Mouse (Mus musculus) liver (tissue): ENCODE measurements at regions not wholly inside any gene's neighbourhood (a gene's known extent, or its start where the extent isn't known, plus 50 kb on each side); places are given as distances from the start of the nearest gene placed in this dataset.

Experiments used
- DNase-seq: peaks from one replicate; pipeline ENCODE4 v3.0.0-alpha.2; 2020; ENCODE audit warnings: mixed read lengths

DNA sequence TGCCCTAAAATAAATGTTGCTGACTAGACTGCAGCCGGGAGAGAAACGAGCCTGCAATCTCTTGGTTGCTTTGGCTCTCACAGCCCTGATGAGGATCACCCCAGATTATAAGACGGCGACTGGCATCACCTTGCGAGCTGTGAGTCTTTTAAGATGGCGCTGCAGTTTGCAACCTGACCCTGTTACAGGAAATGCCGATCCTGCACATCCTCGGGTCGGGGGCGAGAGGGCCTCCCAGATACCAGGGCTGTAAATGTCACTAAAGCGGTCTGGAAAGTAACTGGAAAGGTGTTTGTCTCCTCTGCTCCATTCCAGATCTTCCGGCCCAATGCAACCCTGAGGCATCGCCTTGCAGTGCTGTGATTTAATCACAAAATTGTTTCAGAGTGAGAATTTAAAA, 53.4 kb downstream of the Cartpt start:
- DNase-seq = no peak

DNA sequence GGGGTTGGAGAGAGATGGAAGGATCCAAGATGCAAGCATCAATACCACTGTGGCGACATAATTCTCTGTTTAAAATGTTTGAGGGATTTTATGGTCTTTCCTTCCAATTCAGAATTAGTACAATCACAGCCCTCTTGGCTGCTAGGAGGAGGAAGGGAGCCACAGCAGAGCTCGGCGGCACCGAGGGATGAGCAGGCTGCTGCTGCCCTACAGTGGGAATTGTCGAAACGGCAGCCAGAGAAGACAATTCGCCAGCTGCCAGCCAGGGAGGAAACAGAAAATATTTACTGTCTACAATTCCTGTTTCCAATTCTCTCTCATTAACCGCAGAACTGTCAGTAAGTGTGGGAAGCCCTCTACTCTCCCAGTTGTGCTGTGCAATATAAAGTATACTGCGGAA, 58.3 kb downstream of the Cartpt start:
- peak; percentile 31 for DNase-seq

DNA sequence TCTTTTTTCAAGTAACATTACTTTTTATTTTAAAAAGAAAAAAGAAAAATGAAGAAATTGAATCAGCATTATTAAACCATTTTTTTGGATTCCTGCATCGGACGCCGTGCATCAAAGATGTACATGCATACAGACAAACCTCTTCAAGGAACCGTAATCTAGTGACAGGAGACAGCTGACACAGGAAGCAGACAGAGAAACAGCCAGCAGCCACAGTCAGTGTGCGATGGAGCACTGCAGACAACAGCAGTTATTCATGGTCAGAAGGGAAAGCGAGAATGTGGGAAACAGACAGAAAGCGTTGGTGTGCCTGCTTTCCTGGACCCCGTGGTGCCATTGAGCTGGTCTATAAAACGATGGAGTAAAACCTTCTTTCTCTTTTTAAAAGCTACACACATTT, 61.4 kb downstream of the Cartpt start:
- no peak for DNase-seq

DNA sequence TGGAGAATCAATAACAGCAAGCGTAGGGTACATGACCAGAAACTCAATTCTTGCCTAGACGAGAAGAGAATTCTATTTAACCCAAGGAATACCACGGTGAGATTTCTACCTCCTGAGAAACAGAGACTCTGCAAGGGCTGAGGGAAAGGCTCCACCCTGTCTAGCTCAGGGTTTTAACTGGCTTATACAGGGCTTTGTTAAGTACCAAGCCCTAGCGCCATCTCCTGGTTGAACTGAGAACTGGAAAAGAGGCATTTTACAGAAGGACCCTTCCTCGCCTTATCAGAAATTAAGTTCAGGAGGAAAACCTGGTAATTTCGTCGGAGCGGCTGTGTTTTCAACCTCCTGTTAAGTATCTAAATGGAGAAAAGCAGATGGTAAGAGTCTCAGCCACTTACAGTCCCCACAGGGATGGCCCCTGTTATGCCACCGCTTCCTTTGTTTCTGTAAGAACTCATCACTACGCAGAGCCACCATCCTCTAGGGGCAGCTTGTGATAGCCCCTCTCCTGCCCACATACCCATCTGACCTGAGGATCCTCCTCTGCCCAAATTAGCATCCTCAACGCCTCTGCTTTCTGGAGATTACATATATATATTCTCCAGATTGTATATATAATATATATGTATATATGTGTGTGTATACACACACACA, 63.0 kb downstream of the Cartpt start:
- peak; percentile 53 for DNase-seq

DNA sequence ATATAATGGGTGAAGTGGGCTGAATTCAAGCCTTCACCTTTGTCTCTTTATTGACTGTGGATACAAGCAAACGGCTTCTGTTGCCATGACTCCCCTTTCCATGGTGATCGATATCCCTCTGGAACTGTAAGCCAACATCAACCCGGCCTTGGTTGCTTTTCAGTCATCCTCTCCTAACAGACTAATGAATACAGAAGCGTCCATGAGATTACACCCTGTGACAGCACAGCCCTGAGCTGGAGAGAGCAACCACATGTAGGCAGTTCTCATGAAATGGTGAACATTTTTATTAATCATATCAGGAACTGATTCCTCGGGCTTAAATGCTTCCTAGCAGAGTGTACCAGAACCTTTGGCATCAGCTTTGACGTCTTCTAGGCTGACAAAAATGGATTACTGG, 63.7 kb downstream of the Cartpt start:
- DNase-seq = no peak

DNA sequence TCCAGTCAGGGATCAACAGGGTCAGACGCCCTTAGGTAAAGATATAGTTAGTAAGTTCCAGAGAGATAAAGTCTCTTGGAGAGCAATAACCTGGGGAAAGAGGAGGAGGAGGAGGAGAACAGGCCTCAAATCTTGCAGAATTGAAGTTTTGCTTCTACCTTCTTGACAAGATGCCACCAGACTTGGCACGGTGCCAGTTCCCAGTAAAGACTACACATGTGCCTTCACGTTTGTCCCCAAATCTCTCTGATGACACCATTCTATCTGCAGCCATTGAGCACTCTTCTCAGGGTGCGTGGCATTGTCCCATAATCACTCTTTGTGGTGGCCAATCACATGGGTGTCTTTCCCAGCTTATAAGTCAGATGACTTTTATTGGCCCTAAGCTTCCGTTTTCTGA, 64.3 kb downstream of the Cartpt start:
- no peak for DNase-seq

DNA sequence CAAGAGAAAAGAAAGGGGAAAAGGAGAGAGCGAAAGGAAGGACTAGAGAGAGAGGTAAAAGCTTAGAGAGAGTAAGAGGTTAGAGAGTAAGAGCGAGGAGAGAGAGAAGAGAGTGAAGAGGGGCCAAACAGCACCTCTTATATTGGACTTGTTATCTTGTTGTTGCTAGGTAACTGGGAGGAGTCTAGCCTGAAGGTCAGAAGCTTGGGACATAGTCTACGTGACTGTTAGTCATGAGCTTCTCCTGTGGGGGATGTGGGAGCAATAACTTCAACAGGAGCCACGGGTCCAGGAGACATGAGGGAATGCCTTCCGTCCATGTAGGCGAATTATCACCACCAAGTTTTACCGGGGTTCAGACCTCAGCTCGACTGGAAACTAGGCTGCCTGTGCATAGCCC, 65.4 kb downstream of the Cartpt start:
- DNase-seq = no peak

DNA sequence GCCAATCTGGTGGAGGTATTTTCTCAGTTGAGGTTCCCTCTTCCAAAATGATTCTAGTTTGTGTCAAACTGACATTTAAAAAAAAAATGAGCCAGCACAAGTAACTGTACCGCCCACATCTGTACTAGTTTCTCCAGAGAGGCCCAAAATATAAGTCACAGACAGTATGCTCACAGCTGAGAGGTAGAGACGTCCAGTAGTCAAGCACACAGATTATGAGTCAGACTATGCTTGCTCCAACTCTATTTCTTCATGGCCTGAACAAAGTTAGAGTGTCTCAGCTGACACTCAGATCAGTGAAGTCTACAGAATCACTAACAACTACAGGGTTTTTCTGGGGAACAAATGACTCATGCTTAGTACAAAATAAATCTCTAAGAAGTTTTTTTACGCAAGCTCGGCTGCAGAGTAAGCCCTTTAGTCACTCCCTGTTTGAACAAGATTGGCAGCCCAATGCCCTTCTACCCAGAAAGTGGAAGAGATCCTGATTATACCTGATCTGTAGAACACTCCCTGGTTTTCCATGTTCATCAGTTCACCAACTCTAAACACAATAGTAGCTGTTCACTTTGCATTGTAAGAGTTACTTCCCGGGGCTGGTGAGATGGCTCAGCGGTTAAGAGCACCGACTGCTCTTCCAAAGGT, 70.7 kb downstream of the Cartpt start:
- DNase-seq = no peak

DNA sequence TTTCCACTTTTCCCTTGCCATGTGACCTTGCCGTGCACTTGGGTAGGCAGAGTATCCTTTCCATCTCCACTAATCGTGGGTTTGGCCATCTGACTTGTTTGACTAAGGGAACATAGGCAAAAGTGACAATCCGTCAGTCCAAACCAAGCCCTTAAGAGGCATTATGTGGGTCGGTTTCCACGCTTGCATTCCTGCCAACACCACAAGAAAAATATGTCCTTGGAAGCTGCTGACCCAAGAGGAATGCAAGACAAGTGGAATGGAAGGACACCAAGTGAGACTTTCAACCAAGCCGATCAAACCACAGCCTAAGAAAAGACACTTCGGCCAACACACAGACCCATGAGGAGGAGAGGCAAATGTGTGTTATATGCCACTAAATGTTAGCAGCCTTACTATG, 73.3 kb downstream of the Cartpt start:
- no peak for DNase-seq

DNA sequence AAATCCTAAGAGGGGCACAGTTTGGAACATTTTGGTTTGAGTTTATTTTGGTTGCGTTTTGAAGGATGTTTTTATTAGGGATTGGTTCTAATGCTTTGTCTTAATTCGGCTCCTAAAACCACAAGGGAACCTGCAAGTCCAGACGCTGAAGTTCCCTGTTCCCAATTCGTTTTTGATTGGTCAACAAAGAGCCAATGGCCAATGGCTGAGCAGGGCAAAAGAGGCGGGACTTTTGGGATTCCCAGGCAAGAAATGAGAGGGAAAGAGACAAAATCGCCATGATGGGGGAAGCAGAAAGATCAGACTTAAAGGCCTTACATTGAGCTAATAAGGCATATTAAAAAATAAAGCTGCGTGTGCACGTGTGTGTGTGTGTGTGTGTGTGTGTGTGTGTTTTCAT, 76.3 kb downstream of the Cartpt start:
- DNase-seq = no peak

DNA sequence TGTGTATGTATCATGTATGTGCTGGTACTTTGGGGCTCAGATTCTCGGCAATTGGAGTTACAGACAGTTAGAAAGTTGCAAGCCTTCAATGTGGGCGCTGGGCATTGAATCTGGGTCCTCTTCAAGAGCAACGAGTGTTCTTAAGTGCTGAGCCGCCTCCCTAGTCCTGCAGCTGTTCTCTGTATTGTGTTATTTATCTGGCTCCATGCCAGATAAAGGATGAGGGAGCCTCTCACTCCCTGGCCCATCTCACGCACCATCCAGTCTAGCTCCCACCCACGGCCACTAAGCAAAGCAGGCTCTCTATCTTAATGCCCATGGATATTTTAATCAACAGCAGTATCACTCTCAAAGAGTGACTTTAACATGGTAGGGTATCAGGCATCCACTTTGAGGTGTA, 84.2 kb downstream of the Cartpt start:
- DNase-seq = no peak

DNA sequence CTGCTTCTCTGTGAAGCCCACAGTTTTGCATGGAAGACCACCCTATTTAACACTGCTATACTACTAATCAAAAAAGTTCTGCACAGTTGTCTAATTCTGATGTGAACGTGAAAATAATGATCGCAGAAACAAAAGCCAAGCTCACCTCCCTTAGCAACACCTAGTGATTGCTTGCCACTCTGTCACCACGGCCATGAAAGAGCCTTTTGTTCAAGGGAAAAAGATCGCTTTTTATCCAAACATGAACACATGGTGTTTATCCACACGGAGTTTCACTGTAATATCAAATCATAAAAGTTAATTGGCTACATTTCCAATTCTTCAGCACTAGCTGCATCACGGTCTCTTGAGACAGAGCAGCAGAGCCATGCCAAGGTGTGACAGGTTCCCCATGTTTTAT, 85.1 kb downstream of the Cartpt start:
- DNase-seq = no peak

DNA sequence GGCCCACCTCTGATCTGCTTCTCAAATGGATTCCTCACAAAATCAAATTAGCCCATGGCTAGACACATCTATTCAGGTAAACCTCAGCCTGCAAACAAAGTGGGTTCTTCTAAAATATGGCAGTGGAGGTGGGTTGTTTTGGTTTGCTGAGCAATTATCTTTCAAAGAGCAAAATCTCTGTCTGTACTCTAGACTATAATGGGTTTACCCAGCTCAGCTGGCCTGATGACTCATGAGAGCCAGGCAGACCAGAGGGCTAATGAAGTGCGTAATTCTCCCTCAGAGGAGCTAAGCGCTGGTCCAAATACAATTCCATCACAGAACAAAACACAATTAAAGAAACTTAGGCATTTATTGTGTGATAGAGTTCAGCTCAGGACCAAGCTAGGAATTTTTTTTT, 86.1 kb downstream of the Cartpt start:
- no peak for DNase-seq

DNA sequence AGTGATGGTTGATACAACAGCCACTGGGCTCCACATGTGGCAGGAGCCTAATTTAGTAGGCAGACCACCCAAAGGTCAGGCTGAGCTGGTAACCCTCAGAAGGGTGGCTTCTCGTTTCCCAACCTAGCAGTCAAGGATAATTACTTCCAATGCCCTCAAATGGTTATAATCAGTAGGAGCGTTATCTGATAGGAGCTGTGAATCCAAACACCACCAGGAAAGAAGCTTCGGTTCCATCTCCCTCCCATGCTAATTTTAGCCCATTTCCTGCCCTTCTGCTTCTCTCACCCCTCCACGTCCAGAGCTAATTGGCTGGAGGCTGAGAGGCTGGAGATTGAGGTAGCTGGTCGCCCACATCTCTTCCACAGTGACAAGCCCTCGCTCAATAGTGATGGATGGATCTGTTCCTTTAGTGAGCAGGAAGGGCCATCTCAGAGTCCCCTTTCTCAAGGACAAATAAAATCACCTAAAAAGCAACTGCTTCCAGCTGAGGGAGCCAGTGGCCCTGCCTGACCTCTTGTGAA, 86.8 kb downstream of the Cartpt start:
- no peak for DNase-seq

DNA sequence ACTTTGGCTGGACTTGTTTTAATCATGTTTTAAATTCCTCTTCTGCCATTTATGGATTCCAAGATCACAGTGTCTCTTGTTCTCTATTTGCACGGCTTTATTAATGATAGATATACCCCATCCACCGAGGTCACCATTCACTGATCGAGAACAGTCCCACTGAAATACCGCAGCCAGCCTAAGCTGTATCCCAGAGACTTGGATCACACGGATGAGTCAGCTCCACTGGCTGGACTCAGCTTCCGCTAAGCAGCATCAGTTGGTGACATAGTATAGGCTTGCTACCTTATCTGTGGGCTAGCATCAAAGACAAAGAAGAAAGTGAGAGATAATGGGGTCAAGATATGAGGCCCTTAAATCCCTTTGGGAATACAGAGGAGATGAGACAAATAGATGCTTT, 106.4 kb downstream of the Cartpt start:
- no peak for DNase-seq

DNA sequence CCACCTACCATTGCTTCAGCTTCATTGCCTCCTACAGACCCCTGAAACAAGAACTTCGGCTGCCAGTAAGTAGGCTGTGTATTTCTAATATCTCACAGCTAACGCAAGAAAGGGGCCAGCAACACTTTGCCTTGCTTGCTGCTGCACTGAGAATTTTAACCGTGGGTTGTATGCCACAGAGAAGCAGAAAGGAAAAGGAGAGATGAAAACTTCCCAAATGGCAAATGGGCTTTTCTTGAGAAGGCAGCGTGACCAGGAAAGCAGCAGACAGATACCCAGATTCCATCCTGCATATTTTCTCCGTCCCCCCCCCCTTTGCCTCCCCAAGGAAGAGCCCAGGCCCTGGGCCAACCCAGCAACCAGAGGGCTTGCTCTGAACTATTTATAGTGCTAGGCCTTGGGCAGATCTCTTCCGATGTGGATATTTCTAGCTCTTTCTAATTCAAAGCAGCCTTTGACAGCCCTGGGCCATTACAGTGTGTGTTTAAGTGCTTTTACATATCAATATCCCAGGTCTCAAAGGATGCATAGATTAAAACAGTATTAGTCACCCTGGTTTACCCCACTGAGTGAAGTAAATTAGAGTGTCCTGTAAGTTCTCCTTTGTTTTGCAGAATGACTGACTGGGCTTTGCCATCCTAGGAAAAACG, 107.0 kb downstream of the Cartpt start:
- no peak for DNase-seq

DNA sequence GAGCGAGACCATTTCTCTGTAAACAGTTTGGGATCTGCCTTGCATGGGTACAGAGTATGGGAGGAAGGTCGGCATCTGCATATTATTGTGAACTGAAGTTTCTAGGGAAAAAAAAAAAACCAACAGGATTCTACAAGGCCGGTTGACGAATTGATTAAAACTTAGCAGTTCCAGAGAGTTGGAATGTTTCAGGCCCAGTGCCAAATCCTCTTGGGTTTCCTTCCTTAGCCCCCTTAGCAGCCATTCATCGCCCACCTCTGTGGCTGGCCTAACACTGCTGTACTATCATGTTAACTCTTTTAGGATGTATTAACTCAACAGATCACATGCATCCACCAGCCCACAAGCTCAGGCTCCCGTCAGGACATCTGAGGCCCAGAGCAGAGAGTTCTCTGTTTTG, 107.9 kb downstream of the Cartpt start:
- DNase-seq = no peak

DNA sequence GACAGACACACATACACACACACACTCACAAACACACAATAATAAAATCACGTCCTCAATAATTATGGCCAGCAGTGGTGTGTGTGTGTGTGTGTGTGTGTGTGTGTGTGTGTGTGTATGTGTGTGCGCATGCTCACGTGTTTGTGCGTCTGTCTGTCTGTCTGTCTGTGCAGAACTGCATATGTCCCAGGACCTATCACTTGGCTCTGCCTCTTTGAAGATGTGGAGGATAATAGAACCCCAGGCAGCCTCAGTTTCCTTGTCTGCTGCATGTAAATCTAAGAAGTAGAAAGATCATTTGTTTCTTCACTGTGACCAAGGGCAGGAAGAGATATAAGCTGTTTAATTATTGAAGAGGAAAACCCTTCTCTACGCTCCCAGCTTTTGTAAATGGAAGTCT, 109.9 kb downstream of the Cartpt start:
- no peak for DNase-seq

DNA sequence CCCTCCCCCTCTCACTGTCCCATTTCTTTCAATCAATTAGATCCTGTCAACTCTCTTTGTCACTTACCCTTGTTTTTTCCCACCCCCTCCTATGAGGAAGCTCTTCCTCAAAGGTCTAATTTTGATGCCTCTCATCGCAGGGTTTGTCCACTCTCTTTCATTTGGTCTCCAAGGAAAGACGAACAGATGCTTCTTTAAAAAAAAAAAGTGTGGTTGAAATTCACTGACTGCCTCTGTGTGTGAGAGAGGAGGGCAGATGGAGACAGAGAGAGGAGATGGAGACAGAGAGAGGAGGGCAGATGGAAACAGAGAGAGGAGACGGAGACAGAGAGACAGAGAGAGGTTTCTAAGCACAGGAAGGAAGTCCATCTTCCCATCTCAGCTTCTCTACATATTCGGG, 113.1 kb downstream of the Cartpt start:
- no peak for DNase-seq

DNA sequence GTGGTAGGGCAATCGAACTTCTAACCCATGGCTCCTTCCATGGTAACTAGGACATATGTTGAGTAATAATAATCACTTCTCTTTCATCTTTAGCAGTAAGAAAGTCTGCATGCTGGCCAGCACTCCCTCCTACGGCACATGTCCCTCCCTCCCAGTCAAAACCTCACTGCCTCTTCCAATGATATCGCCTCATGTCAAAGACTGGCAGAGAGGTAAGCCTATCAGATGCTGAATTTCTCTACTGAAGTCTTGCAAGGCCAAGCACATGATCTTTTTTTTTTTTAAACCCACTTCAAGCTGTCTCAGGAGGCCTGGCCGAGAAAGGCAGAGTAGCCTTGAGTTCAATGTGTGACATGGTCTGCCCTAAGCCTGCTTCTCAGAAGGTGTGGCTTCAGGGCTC, 115.5 kb downstream of the Cartpt start:
- no peak for DNase-seq

DNA sequence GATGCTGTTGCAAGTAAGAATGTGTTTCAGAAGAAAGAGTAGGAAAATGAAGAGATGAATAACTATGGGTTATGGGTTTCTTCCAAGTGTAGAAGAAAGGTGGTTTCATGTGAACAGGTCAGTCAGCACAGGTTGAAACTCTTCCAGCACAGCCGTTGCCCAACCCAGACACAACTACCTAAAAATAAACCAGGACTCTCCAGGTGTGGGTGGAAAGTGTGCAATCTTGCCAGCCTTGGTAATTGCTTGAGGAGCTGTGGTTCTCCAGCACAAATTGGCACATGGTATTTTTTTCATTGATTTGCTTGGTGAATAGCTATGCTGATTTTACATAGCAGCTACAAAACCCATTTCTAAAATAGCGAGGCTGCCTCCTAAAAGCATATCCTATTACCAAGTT, 116.6 kb downstream of the Cartpt start:
- DNase-seq = no peak

DNA sequence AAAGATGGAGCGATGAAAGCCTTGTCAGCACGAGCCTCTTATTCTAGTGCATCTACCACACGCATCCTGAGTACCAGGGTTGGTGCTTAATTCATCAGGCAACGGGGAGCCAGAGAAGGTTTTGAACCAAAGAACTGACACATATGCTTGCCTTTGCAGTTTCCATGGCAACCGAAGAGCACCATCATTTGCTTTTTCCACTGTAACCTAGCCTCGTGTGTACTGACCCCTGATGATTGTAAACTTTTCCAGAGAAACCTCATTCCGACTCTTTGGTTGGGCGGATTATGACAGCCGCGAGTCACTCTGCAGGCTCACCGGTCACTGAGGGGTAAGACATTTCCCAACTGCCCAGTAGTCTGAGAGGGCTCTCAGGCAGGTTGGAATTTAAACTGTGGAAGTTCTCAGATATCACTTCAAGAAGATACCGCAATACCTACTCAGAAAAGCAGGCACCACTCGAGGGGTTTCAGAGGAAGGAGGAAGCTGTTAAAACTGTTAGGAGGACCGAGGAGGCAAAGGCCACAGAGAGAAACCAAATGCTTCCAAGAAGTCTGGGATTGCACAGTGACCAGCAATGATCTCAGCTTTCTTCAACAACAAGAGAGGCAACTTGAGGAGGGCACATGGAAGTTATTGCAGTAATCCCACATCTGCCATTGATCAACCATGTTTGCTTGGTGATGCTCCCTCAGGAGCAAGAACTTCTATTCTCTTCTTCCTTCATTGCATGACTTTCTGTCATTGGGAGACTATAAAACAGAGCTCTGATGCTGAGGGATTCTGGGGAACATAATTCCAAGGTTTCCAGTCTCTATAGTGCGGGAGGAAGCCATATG, 117.8 kb downstream of the Cartpt start:
- no peak for DNase-seq

DNA sequence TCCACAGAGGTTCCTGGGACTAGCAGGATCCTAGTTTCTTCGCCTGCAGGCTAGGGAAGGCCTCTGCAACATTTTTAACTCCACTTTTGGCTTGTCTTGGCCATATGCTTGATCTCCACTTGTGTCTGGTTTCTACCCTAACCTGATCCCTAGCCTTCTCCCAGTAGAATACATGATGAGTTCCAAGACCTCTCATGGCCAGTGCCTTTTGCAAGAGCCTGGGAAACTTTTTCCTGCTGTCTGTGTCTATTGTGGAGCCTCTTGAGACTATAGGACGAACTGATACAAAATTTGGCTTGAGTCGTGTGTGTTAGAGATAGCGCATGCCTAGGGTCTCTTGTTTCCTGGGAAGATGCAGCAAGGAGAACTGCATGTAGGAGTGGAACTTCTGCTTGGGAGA, 119.3 kb downstream of the Cartpt start:
- DNase-seq = no peak
